Mouse (Mus musculus): ENCODE results near the gene Gpc2. TPM values are rescaled to one million over a fixed set of nuclear protein-coding genes. Genes with fewer than 3 reads are reported as not detected.

Gpc2 gene
- total RNA-seq, 2 experiments from 2014 or later = 0.15 TPM; not detected in 1

Other genes starting within 250 kb of the Gpc2 start
- not detected for gene Smok3c, start 226.8 kb downstream of the Gpc2 start, total RNA-seq (2021)
- 10 to 100 TPM; 14.3 to 17.3 TPM for gene Zkscan1, start 194.9 kb downstream of the Gpc2 start, total RNA-seq (2021)
- 10 to 100 TPM; 11.4 to 13.6 TPM for gene Zscan21, start 163.1 kb downstream of the Gpc2 start, total RNA-seq (2021)
- 1 to 10 TPM; 6.8 to 8.0 TPM for gene Zfp113, start 124.3 kb downstream of the Gpc2 start, total RNA-seq (2021)
- 100 to 1,000 TPM; 123 to 129 TPM for gene Cops6, start 118.9 kb downstream of the Gpc2 start, total RNA-seq (2021)
- 1 to 10 TPM; 6.4 to 7.9 TPM for gene Ap4m1, start 108.0 kb downstream of the Gpc2 start, total RNA-seq (2021)
- gene Mcm7, start 107.6 kb downstream of the Gpc2 start, total RNA-seq (2021) = 10 to 100 TPM in 1 of 2 experiments, 1 to 10 TPM in 1; 9.3 to 11.6 TPM
- 10 to 100 TPM; 29.6 to 34.7 TPM for gene Taf6, start 92.6 kb downstream of the Gpc2 start, total RNA-seq (2021)
- gene Cnpy4, start 92.5 kb downstream of the Gpc2 start, total RNA-seq (2021) = 1 to 10 TPM; 6.3 to 6.9 TPM
- gene Mblac1, start 85.7 kb downstream of the Gpc2 start, total RNA-seq (2021) = 1 to 10 TPM; 1.9 to 2.8 TPM
- under 1 TPM; 0.47 to 0.57 TPM for gene Nxpe5, start 54.1 kb downstream of the Gpc2 start, total RNA-seq (2021)
- gene Lamtor4, start 24.5 kb downstream of the Gpc2 start, total RNA-seq (2021) = 10 to 100 TPM; 58.7 to 64.6 TPM
- gene BC037034, start 16.0 kb downstream of the Gpc2 start, total RNA-seq (2021) = 1 to 10 TPM; 3.2 to 4.2 TPM
- under 1 TPM; 0.15 to 0.32 TPM for gene Gal3st4, start 7.2 kb downstream of the Gpc2 start, total RNA-seq (2021)
- gene Gm43720, start within 50 bp of the Gpc2 start, total RNA-seq (2021) = not detected
- not detected for gene Stag3, start 235 bp upstream of the Gpc2 start, total RNA-seq (2021)
- not detected for gene Pvrig, start 62.0 kb upstream of the Gpc2 start, total RNA-seq (2021)
- 1 to 10 TPM; 4.3 TPM for gene Zfp157, start 161.5 kb upstream of the Gpc2 start, total RNA-seq (2021)